Mouse (Mus musculus): ENCODE measurements at regions not wholly inside any gene's neighbourhood (a gene's known extent, or its start where the extent isn't known, plus 50 kb on each side); places are given as distances from the start of the nearest gene placed in this dataset.

DNA sequence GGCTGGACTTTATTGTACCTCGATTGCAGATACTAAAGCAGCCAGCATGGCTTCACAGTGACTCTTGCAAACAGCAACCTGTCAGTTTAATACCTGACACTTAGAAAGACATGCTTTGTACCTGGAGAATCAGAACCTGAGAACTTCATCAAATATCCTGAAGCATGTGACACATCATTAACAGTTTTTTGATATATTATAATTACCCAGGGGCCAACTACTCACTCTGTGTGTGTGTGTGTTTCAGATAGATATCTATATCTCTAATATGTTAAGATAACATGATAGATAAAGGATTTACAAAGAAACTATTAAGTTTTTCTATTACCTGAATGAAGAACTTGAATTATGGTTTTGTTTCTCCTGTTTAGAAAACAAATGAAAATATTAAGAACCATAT is 254.5 kb downstream of the Plk2 start:
- Histone ChIP-seq H3K4me3 (ENCODE audit: insufficient read depth, low read length) (no peak overlapping the region), H3K27ac (ENCODE audit: insufficient read depth, low read depth, low read length) (no peak overlapping the region), H3K4me1 (ENCODE audit: control insufficient read depth, insufficient read depth, low read length) (no peaks in the 10 kb centered on the region)
- TF ChIP-seq POLR2A (IDR thresholded peaks at IDR 0.05; ENCODE audit: borderline replicate concordance, low read depth, low read length) (no peak), CTCF (IDR thresholded peaks at IDR 0.05; ENCODE audit: low read depth, low read length) (no peak)

DNA sequence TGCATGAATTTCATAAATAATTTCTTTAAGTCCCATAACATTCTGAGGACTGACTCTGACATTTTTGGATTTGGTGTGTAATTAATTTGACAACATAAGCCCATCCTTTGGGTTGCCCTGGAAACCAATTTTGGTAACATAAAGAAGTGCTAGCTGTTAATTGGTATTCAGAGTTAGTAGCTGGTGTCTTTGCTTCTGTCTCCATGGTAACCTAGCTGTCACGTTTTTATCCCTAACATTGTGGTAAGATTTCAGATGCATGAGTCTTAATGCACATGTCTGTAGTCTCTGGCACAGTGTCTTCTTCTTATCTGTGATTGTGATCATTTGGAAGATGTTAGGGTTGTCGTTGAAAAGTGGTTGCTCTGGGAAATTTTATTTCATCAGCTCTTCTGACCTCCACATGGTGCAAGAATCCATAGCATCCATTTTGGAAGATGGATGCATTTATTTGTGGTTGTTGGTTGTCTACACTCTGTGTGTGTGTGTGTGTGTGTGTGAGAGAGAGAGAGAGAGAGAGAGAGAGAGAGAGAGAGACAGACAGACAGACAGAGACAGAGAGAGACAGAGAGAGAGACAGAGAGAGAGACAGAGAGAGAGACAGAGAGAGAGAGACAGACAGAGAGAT is 255.1 kb downstream of the Plk2 start:
- H3K27ac ChIP-seq (ENCODE audit: insufficient read depth, low read depth, low read length): no peak overlapping the region
- H3K4me1 ChIP-seq (ENCODE audit: control insufficient read depth, insufficient read depth, low read length): peaks cover 2% of the 10 kb centered on the region; the same call in 1 of the 2 replicates
- no peak overlapping the region for H3K4me3 ChIP-seq (ENCODE audit: insufficient read depth, low read length)
- no peak for TF ChIP-seq CTCF (IDR thresholded peaks at IDR 0.05; ENCODE audit: low read depth, low read length)
- TF ChIP-seq POLR2A (IDR thresholded peaks at IDR 0.05; ENCODE audit: borderline replicate concordance, low read depth, low read length): no peak

DNA sequence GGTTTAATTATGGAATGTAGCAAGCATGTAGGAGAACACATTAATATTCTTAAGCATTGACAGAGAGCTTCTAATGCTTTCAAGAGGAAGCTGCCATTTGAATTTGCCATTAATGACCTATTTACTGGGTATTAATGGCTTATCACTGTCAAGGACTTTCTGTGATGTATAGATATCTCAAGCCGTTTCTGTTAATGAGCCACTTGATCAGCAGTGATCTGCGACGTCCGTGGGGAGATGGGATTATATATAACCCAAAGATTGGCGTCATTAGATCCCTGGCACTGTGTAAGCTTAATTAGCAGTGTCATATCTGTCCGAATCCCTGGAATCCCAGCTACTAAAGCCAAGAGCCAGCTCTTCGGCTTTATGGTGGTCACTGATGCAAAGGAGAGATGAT is 257.4 kb downstream of the Plk2 start:
- peaks cover 2% of the 10 kb centered on the region; the same call in 1 of the 2 replicates for H3K4me1 ChIP-seq (ENCODE audit: control insufficient read depth, insufficient read depth, low read length)
- no peak overlapping the region for H3K27ac ChIP-seq (ENCODE audit: insufficient read depth, low read depth, low read length)
- TF ChIP-seq POLR2A (IDR thresholded peaks at IDR 0.05; ENCODE audit: borderline replicate concordance, low read depth, low read length) (no peak), CTCF (IDR thresholded peaks at IDR 0.05; ENCODE audit: low read depth, low read length) (no peak)
- H3K4me3 ChIP-seq (ENCODE audit: insufficient read depth, low read length): no peak overlapping the region

DNA sequence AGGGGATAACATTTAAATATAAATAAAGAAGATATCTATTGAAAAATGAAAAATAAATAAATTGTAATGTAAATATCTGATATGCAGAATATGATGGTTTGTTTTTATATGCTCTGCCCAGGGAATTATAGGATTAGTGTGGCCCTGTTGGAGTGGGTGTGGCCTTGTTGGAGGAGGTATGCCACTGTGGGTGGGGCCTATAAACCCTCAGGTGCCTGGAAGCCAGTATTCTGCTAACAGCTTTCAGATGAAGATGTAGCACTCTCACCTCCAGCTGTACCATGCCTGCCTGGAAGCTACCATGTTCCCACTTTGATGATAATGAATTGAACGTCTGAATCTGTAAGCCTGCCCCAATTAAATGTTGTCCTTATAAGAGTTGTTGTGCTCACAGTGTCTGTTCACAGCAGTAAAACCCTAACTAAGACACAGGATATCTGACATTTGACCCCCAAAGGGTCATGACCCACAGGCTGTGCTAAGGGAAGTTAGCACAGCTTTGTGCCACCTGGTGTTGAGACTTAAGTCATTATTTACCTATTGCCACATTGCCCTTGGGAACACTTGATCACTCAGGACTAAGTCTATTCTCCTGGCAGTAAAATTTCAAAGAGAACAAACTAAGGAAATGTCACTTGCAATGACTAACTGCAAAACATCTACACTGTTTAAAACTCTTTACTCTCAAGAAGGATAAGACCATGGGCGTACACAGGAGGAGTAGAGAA is 270.4 kb downstream of the Plk2 start:
- Histone ChIP-seq H3K4me1 (ENCODE audit: control insufficient read depth, insufficient read depth, low read length) (no peaks in the 10 kb centered on the region), H3K4me3 (ENCODE audit: insufficient read depth, low read length) (no peak overlapping the region), H3K27ac (ENCODE audit: insufficient read depth, low read depth, low read length) (no peak overlapping the region)
- TF ChIP-seq CTCF (IDR thresholded peaks at IDR 0.05; ENCODE audit: low read depth, low read length) (no peak), POLR2A (IDR thresholded peaks at IDR 0.05; ENCODE audit: borderline replicate concordance, low read depth, low read length) (no peak)

GRCm38 (mm10) chr13:110667276-110667956 is 272.6 kb downstream of the Plk2 start:
- Histone ChIP-seq H3K4me3 (ENCODE audit: insufficient read depth, low read length) (no peak overlapping the region), H3K27ac (ENCODE audit: insufficient read depth, low read depth, low read length) (no peak overlapping the region), H3K4me1 (ENCODE audit: control insufficient read depth, insufficient read depth, low read length) (peaks cover 5% of the 10 kb centered on the region; the same call in 1 of the 2 replicates)
- TF ChIP-seq CTCF (IDR thresholded peaks at IDR 0.05; ENCODE audit: low read depth, low read length) (no peak), POLR2A (IDR thresholded peaks at IDR 0.05; ENCODE audit: borderline replicate concordance, low read depth, low read length) (no peak)

DNA sequence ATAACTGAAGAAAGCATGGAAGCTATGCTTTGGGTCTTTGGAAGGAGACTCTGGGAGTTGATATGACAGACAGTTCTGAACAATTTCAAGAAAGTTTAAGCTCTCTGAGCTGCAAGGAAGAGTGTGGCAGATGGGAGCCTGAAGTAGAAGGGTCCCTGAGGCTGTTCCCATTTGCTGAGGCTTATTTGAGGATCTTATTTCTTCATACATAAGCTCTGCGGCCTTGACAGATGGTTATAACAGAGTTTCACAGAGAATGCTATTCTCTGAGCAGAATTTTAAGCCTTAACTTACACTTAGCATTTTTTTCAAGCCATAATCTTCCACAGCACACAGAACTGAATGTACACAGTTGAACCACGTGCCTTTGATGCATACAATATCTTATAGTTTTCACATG is 278.7 kb downstream of the Plk2 start:
- Histone ChIP-seq H3K4me1 (ENCODE audit: control insufficient read depth, insufficient read depth, low read length) (peaks cover 5% of the 10 kb centered on the region; the same call in 1 of the 2 replicates), H3K27ac (ENCODE audit: insufficient read depth, low read depth, low read length) (no peak overlapping the region), H3K4me3 (ENCODE audit: insufficient read depth, low read length) (no peak overlapping the region)
- no peak for TF ChIP-seq CTCF (IDR thresholded peaks at IDR 0.05; ENCODE audit: low read depth, low read length)
- TF ChIP-seq POLR2A (IDR thresholded peaks at IDR 0.05; ENCODE audit: borderline replicate concordance, low read depth, low read length): no peak

DNA sequence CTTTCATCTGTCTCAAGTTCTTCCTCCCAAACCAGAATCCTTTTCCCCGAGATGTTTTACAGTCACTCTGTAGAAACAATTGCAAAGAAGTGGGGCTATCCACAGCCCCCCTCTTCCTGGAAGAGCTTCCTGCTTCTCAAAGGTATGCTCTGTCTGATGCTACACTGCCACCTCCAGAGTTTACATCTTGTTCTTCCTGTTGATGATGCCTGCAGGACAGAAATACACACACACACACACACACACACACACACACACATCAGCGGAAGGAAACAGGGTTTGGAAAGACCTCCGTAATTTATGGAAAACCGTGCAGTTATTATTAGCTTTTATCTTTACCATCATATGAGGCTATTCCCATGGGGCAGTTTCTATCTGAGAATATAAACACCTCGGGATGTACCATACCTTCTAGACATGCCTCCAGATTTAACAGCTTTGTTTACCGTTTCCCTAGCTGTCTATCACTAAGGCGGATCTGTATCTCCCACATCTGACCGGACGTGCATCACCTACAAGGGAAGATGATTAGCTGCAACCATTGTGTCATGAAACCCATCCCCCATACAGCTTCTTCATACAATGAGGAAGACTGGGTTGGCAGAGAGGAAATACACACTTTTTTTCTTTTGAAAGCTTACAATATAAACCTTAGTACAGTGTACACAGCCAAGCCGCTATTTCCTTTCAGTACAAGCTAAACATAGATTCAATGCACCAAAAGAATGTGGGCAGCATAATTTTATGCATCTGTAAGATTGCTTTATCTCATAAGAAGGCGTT is 288.6 kb downstream of the Plk2 start:
- Histone ChIP-seq H3K27ac (ENCODE audit: insufficient read depth, low read depth, low read length) (no peak overlapping the region), H3K4me3 (ENCODE audit: insufficient read depth, low read length) (no peak overlapping the region), H3K4me1 (ENCODE audit: control insufficient read depth, insufficient read depth, low read length) (peaks cover 15% of the 10 kb centered on the region)
- TF ChIP-seq POLR2A (IDR thresholded peaks at IDR 0.05; ENCODE audit: borderline replicate concordance, low read depth, low read length): no peak
- TF ChIP-seq CTCF (IDR thresholded peaks at IDR 0.05; ENCODE audit: low read depth, low read length): no peak

GRCm38 (mm10) chr13:110688796-110689195 is 293.9 kb downstream of the Plk2 start:
- no peak overlapping the region for H3K4me3 ChIP-seq (ENCODE audit: insufficient read depth, low read length)
- peaks cover 9% of the 10 kb centered on the region for H3K4me1 ChIP-seq (ENCODE audit: control insufficient read depth, insufficient read depth, low read length)
- TF ChIP-seq CTCF (IDR thresholded peaks at IDR 0.05; ENCODE audit: low read depth, low read length): no peak
- no peak for TF ChIP-seq POLR2A (IDR thresholded peaks at IDR 0.05; ENCODE audit: borderline replicate concordance, low read depth, low read length)
- no peak overlapping the region for H3K27ac ChIP-seq (ENCODE audit: insufficient read depth, low read depth, low read length)

- no peak overlapping the region for H3K27ac ChIP-seq (ENCODE audit: insufficient read depth, low read depth, low read length)
- no peaks in the 10 kb centered on the region for H3K4me1 ChIP-seq (ENCODE audit: control insufficient read depth, insufficient read depth, low read length)
- no peak overlapping the region for H3K4me3 ChIP-seq (ENCODE audit: insufficient read depth, low read length)
- no peak for TF ChIP-seq CTCF (IDR thresholded peaks at IDR 0.05; ENCODE audit: low read depth, low read length)
- TF ChIP-seq POLR2A (IDR thresholded peaks at IDR 0.05; ENCODE audit: borderline replicate concordance, low read depth, low read length): no peak
Measured at GRCm38 (mm10) chr13:110690501-110691255, 295.8 kb downstream of the Plk2 start.
